In the genomic region with DNA sequence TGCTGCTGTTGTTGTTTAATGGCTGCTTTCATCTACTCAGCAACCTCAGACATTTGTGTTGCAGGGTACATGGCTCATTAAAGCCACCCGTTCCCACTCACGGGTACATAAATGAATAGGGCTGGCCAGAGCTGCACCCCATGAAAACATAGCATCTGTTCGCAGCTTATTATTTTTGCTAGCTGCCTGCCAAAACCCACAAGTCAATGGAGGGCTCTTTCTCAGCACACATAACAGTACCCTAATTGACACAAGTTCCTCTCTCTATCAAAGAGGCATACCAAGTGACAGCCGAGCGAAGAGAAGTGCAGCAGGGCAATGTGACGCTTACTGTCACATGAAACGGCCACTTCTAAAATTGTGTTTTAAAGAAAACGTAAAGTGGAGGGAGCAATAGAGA, we compare ENCODE assay signal across 8 mouse cellular contexts. TPM values are rescaled to one million over a fixed set of nuclear protein-coding genes. Genes with fewer than 3 reads are reported as not detected.
DNase-seq lines count a peak whose midpoint lies in the region; ATAC-seq lines count a peak whose summit lies in the region.

No protein-coding gene starts in this region.

- DNase-seq in frontal cortex, postnatal 25 days (ENCODE audit: low spot score in 2 of 2): no peak
- DNase-seq in limb, embryonic 10.5 days (ENCODE audit: low spot score): no peak
- no peak for DNase-seq in thymus, postnatal 10 days (ENCODE audit: low spot score in 2 of 2)
- no peak for DNase-seq in adrenal gland, adult 8-10 months

- no peaks in the 10 kb centered on the region for H3K9me3 ChIP-seq in limb, embryonic 12.5 days
- no peaks in the 10 kb centered on the region for H3K9me3 ChIP-seq in limb, embryonic 10.5 days (replicated peaks)
- no peaks in the 10 kb centered on the region for H3K9me3 ChIP-seq in forebrain, embryonic 16.5 days (ENCODE audit: control insufficient read depth, low read length)
- H3K9me3 ChIP-seq in midbrain, embryonic 16.5 days (replicated peaks; ENCODE audit: control insufficient read depth, low read length, poor library complexity, severe bottlenecking): no peaks in the 10 kb centered on the region

- WGBS in limb, embryonic 12.5 days: 62% methylated on average over 8 of the region's 8 CpGs
- WGBS in limb, embryonic 10.5 days: 79% methylated on average over 8 of the region's 8 CpGs
- WGBS in forebrain, embryonic 16.5 days: 39% methylated on average over 8 of the region's 8 CpGs
- WGBS in midbrain, embryonic 16.5 days: 60% methylated on average over 8 of the region's 8 CpGs

- no peaks in the 10 kb centered on the region; the same call in 1 of the 2 replicates for H3K27me3 ChIP-seq in limb, embryonic 12.5 days
- H3K27me3 ChIP-seq in limb, embryonic 10.5 days (ENCODE audit: low read depth, poor library complexity, severe bottlenecking): peaks cover 25% of the 10 kb centered on the region; the same call in 1 of the 2 replicates
- H3K27me3 ChIP-seq in forebrain, embryonic 16.5 days (replicated peaks; ENCODE audit: control insufficient read depth, insufficient read depth, low read length): 0 out of 2 replicates have a peak, but pooled peaks cover 5% of the 10 kb centered on the region
- no peaks in the 10 kb centered on the region for H3K27me3 ChIP-seq in midbrain, embryonic 16.5 days (ENCODE audit: control insufficient read depth, insufficient read depth, low read depth, low read length)

- H3K9ac ChIP-seq in limb, embryonic 12.5 days (replicated peaks): no peak overlapping the region
- 0 out of 2 replicates have a peak overlapping the region, but pooled peaks have one; percentile 22 for H3K9ac ChIP-seq in forebrain, embryonic 16.5 days (replicated peaks; ENCODE audit: low read depth, low read length)
- H3K9ac ChIP-seq in midbrain, embryonic 16.5 days (ENCODE audit: low read depth, low read length): no peak overlapping the region

- H3K27ac ChIP-seq in limb, embryonic 12.5 days: no peak overlapping the region
- no peak overlapping the region for H3K27ac ChIP-seq in limb, embryonic 10.5 days
- peak overlapping the region; percentile 81 for H3K27ac ChIP-seq in forebrain, embryonic 16.5 days (ENCODE audit: low read length)
- H3K27ac ChIP-seq in midbrain, embryonic 16.5 days (ENCODE audit: low read length): no peak overlapping the region

- ATAC-seq in frontal cortex, adult (ENCODE audit: low TSS enrichment): peak; percentile 58
- 0 out of 2 replicates have a peak, but pooled peaks have one; percentile 47 for ATAC-seq in limb, embryonic 12.5 days (ENCODE audit: insufficient number of reproducible peaks, insufficient read depth, low FRiP score, low TSS enrichment, low read depth)
- ATAC-seq in forebrain, embryonic 16.5 days: peak; percentile 74
- peak; percentile 57 for ATAC-seq in midbrain, embryonic 16.5 days

- H3K4me1 ChIP-seq in limb, embryonic 12.5 days (replicated peaks): no peaks in the 10 kb centered on the region
- 0 out of 2 replicates have a peak, but pooled peaks cover 5% of the 10 kb centered on the region for H3K4me1 ChIP-seq in limb, embryonic 10.5 days
- H3K4me1 ChIP-seq in forebrain, embryonic 16.5 days (replicated peaks; ENCODE audit: control insufficient read depth, insufficient read depth, low read length): no peaks in the 10 kb centered on the region
- no peaks in the 10 kb centered on the region for H3K4me1 ChIP-seq in midbrain, embryonic 16.5 days (ENCODE audit: control insufficient read depth, insufficient read depth, low read length)

- H3K4me2 ChIP-seq in limb, embryonic 12.5 days: peak overlapping the region; percentile 46
- peak overlapping the region; percentile 55 for H3K4me2 ChIP-seq in forebrain, embryonic 16.5 days (ENCODE audit: low read length)
- H3K4me2 ChIP-seq in midbrain, embryonic 16.5 days (ENCODE audit: low read length): peak overlapping the region; percentile 45

- H3K36me3 ChIP-seq in limb, embryonic 12.5 days: no peaks in the 10 kb centered on the region
- H3K36me3 ChIP-seq in limb, embryonic 10.5 days: no peaks in the 10 kb centered on the region
- H3K36me3 ChIP-seq in forebrain, embryonic 16.5 days (ENCODE audit: control insufficient read depth, insufficient read depth): no peaks in the 10 kb centered on the region
- H3K36me3 ChIP-seq in midbrain, embryonic 16.5 days (ENCODE audit: control insufficient read depth, insufficient read depth, low read length): no peaks in the 10 kb centered on the region

- H3K4me3 ChIP-seq in limb, embryonic 12.5 days (replicated peaks): peak overlapping the region; percentile 19; the same call in 1 of the 2 replicates
- H3K4me3 ChIP-seq in limb, embryonic 10.5 days: no peak overlapping the region
- peak overlapping the region; percentile 45 for H3K4me3 ChIP-seq in forebrain, embryonic 16.5 days (replicated peaks; ENCODE audit: low read length)
- peak overlapping the region; percentile 25 for H3K4me3 ChIP-seq in midbrain, embryonic 16.5 days (ENCODE audit: low read depth, low read length)

RNA-seq across cellular contexts. Expression of a gene that starts 57.0 kb away (rescaled TPM):
- polyA plus RNA-seq in limb, embryonic 12.5 days (2016; fragmentation: Nextera tagmentation; extraction: Ambion mirVana): 73.0 and 77.2 TPM in 2 replicates
- polyA plus RNA-seq in limb, embryonic 10.5 days (2016; fragmentation: Nextera tagmentation; extraction: Ambion mirVana): 80.4 and 87.2 TPM in 2 replicates
- polyA plus RNA-seq in forebrain, embryonic 16.5 days (2015; fragmentation: Nextera tagmentation; extraction: Ambion mirVana): 28.7 and 34.2 TPM in 2 replicates
- polyA plus RNA-seq in midbrain, embryonic 16.5 days (2015; fragmentation: Nextera tagmentation; extraction: Ambion mirVana): 17.9 and 20.7 TPM in 2 replicates
- 10 to 100 TPM; 11.7 to 22.6 (median 17.3) TPM for total RNA-seq in adrenal gland, adult 8-10 months (2022)
